Mouse (Mus musculus) naive thymus-derived CD4-positive, alpha-beta T cell, adult 2 months (primary cell): ENCODE results near the gene Zbtb3.
A peak's percentile ranks its signal among the peaks of the same experiment; 100 is the strongest.

ENCODE experiments used
- DNase-seq: peaks from one replicate; pipeline ENCODE4 v3.0.0-alpha.2; 2011; ENCODE audit warnings: low read depth

Zbtb3 gene

DNA sequence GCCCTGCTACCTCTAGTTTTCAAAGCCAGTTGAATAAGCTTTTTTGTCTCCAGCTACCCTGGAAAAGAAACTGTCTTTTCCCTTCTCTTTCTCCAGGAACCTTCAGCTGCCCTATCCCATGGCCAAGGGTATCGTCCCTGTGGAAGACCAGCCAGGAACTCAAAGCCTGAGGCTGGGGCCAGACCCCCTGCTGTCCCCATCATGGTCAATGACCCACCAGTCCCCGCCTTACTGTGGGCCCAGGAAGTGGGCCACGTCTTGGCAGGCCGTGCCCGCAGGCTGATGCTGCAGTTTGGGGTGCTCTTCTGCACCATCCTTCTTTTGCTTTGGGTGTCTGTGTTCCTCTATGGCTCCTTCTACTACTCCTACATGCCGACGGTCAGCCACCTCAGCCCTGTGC is 38.7 kb downstream of the Zbtb3 start:
- peak; percentile 24 for DNase-seq

DNA sequence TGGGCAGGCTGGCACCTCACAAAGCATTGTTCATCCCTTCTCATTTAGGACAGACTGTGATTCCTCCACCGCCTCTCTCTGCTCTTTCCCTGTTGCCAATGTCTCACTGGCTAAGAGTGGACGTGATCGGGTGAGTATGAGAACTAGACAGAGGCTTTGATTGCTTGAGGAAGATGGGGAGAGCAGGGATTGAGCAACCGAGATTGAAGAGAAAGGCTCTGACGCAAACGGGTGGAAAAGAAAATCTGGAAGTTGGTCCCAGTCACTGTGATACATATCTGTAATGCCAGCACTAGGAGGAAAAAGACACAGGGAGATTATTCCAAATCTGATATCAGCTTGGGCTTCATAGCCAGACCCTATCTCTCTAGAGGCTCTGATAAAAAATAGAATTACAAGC is 40.6 kb downstream of the Zbtb3 start:
- DNase-seq = no peak

DNA sequence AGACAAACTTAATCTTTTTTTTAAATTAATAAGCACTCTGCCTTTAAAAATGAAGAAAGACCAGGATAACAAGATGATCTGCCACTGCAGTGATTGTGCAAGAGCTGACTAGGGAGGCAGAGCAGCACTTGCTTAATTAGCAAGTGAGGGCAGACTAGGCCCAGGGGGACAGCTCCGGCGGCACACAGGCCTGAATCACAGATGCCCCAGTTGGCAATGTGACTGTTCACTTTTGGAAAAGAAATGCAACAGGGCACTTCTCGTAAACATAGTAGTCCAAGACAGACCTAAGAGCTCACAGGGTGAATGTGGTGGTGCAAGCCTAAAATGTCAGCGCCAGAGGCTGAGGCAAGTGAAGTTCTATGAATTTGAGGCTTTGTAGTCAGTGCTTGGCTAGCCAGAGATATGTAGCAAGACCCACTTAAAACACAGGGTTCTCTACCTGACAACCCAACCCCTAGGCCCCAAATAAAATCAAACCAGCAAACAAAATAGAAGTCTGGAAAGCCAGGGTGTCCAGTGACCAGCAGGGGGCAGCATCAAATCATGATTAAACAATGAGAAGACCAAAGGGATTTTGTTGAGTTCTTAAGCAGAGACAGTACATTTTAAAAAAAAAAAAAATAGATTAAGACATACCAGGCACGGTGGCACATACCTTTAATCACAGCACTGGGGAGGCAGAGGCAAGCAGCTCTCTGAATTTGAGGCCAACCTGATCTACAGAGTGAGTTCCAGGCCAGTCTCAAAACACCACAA is 42.2 kb downstream of the Zbtb3 start:
- peak; percentile 89 for DNase-seq

DNA sequence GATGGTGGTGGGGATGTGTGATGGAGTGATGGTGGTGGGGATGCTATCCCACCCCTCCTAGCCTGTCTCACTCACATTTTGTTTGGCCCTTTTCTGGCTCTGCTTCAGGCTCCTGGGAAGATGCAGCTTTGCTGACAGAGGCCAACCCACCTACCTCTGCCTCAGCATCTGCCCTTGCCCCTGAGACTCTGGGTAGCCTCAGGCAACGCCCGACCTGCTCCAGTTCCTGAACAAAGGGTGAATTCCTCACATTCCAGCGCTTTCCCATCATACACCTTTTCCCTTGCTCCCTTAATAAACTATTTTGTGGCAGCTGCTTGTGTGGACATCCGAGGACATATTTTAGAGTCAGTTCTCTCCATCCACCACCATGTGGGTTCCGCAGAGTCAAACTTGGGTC is 46.0 kb downstream of the Zbtb3 start:
- DNase-seq = no peak

DNA sequence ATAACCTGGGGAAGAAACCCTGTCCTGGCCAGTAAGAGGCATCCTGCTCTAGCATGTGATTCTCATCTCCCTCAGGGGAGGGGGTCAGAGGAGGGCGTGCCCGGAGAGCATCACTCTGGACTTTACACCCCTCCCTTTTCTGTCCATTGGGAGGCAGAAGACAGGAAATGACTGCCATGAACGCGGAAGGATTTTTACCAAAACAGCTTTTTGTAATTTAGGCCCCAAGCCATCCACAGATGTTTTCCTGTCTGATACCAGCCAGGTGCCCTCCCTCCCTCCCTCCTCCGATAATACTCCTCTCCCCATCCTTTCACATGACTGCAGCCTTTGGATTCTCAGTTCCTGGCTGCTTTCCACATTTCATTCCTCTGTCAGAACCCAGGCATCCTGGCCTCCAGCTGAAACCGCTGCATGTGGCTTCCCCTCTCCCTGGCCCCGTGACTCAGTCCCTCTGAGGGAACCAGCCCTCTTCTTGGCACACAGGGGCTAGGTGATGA is 48.1 kb downstream of the Zbtb3 start, which contains the start of gene Lrrn4cl:
Gene Lrrn4cl, plus strand, starts transcription at position 367 of the 500 bp plus-strand sequence.
- DNase-seq = no peak

DNA sequence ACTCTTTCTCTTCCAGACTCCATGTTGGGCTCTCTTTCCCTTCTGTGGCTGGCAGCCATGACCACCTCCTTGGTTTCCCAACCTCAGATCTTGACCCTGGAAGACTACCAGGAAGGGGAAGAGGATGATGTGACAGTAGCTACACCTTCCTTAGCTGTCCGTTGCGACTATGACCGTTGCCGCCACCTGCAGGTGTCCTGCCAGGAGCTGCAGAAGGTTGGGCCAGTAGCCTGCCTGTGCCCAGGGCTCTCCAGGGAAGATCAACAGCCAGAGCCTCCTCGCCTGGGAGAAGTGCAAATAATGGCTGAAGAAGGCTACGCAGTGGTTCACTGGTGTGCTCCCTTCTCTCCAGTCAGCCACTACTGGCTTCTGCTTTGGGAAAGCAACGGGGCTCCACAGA is 49.3 kb downstream of the Zbtb3 start:
- DNase-seq = no peak

DNA sequence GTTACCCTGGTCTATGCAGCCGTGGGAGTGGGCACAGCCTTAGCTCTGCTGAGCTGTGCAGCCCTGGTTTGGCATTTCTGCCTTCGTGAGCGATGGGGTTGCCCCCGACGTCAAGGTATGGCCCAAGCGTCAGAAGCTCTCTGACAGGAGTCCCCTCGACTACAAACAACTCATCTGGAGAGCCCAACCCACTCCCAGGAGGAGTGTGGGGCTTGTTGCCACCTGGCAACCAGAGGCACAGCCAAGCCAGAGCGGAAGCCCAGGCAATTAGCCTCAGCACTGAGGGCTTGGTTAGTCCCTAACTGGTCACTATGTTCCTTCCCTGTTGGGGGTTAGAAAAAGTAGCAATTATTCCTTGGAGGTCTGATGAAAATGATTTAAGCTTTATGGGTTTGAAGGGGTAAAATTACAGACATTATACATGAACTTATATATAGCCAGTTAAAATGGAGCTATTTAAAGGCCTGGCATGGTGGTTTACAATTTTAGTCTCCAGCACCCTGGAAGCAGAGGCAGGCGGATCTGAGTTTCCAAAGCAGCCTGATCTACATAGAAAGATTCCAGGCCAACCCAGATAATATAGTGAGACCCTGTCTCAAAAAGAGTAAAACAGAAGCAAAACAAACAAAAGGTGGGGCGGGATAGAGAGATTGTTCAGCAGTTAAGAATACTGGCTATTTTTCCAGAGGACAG is 50.0 kb downstream of the Zbtb3 start:
- no peak for DNase-seq

DNA sequence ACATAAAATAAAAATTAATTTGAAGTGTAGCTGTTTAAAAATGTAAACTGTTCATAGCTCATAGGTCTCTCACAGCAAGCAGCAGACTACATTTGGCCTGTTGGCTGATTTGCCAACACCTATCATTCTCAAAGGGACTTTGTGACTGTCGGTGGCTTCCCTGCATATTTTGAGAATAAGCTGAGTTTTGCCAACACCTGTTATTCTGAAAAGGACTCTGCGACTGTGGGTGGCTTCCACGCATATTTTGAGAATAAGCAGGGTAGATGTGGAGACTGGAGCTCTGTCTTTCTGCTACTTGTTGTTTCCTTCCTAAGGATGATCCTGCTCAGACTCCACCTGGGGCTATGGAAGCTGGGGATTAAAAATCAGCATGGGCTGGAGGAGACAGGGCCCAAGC is 50.8 kb downstream of the Zbtb3 start:
- no peak for DNase-seq
